Mouse (Mus musculus): ENCODE results near the gene Mrgpra6.

- TF ChIP-seq CTCF (IDR thresholded peaks at IDR 0.05) (no peak), EP300 (IDR thresholded peaks at IDR 0.05) (no peak)
These were observed 41.5 kb downstream of the Mrgpra6 start for GRCm38 (mm10) chr7:47163203-47163602.

All from lung, postnatal 0 days (tissue).